Mouse (Mus musculus) adrenal gland (tissue): ENCODE results near the gene Osbpl8.
"Not testable (repeated sequence)": the region's sequence is repeated elsewhere in the genome, so short reads cannot be mapped to it uniquely, and the experiment has no call there.

Experiments used
- intact Hi-C: fragments of 180-260 bp; cut with DNase I; formaldehyde crosslinking; loops from one replicate; pipeline ENCODE4 v1.15.1; 2025

The Osbpl8 gene

DNA sequence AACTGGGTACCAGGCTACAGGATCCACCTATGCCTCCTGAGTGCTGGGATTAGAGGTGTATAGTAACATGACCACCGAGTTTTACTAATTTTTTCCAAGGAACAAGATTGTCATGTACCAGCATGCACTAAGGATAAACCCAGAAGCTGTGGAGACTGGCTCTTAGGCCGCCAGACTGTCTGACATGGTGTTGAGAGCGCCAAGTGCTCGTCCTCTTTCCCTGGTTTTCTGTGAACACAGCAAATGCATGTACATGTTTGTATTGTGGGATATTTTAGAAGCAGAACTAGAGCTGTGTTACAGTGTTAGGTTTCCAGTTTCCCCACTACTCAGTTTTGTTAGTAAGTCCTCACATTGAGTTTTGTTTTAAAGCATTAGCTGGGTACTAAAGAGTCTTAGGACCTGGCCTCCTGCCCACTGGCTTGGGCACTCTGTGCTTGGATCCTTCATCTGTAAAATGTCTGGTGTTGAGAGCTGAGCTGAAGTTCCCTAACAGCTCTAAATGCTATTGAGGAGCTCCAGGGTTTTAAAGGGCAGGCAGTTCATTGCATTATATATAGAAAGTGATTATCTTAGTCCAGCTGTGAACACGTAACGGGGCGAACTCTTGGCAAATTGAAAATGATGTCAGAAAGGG, 19.2 kb downstream of the Osbpl8 start:
- intact Hi-C loops: no loop called here

- intact Hi-C loops: no loop called here
Measured at GRCm38 (mm10) chr10:111185574-111186269, 21.2 kb downstream of the Osbpl8 start.

- intact Hi-C loops: no loop called here
Measured at GRCm38 (mm10) chr10:111189022-111189555, 24.5 kb downstream of the Osbpl8 start.

GRCm38 (mm10) chr10:111190110-111190795, 25.7 kb downstream of the Osbpl8 start:
- intact Hi-C loops: no loop called here

GRCm38 (mm10) chr10:111193536-111193935, 29.0 kb downstream of the Osbpl8 start:
- intact Hi-C loops: no loop called here

GRCm38 (mm10) chr10:111196191-111196590, 31.6 kb downstream of the Osbpl8 start:
- intact Hi-C loops: no loop called here

- intact Hi-C loops: not testable (repeated sequence)
Measured at GRCm38 (mm10) chr10:111198705-111199104, 34.2 kb downstream of the Osbpl8 start.

- intact Hi-C loops: no loop called here
Measured at GRCm38 (mm10) chr10:111201120-111201519, 36.6 kb downstream of the Osbpl8 start.

DNA sequence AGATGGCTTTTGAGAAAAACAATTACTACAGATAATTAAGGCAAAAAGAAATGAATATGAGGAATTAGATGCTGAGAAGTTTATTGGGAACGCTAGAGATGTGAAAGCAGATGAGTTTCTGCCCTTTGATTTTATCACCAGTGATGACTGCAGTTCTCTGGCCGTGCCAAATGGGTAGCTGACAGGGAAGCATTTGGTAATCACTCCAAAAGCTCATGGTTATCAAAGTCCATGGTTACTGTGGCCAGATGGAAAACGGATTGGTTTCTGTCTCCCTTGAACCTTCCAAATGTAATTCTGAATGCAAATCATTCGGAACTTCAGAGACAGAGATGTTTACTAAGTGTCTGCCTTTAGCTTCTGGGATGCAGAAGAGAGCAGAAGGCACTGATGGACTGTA, 37.1 kb downstream of the Osbpl8 start:
- intact Hi-C loops: no loop called here

- intact Hi-C loops: no loop called here
Measured at GRCm38 (mm10) chr10:111204089-111204488, 39.5 kb downstream of the Osbpl8 start.

DNA sequence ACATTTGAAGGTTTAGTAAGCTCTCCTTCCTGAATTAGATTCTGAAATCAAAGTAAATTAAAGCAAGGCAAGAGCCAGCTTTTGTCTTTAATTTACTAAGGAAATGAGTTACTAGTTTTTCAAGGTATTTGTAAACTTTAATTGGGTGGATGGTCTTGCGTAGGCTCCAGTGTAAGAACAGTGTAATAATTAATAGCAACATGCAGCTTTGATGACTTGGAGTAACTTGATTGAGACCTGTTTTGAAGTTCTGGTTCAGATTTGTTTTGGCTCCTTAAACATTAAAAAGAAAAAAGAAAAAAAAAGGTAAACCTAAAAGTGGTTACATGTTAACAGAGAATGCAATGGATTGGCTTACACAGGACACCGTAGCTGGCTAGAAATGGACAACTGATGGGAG, 40.9 kb downstream of the Osbpl8 start:
- intact Hi-C loops: no loop called here

GRCm38 (mm10) chr10:111207386-111207785, 42.8 kb downstream of the Osbpl8 start:
- intact Hi-C loops: no loop called here

- intact Hi-C loops: no loop called here
Measured at GRCm38 (mm10) chr10:111214084-111214483, 49.5 kb downstream of the Osbpl8 start.

DNA sequence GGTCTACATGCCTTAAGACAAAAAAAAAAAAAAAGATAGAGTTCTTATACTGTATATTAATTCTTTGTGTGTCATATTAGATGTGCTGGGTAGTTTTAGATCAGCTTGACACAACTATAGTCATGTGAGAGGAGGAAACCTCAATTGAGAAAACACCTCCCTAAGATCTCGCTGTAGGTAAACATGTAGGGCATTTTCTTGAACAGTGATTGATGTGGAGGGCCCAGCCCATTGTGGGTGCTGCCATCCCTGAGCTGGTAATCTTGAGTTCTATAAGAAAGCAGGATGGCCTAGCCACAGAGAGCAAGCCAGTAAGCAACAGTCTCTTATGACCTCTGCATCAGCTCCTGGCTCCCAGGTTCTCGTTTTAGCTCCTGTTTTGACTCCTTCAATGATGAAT, 50.1 kb downstream of the Osbpl8 start:
- intact Hi-C loops: no loop called here

GRCm38 (mm10) chr10:111215572-111215971, 51.0 kb downstream of the Osbpl8 start:
- intact Hi-C loops: no loop called here

DNA sequence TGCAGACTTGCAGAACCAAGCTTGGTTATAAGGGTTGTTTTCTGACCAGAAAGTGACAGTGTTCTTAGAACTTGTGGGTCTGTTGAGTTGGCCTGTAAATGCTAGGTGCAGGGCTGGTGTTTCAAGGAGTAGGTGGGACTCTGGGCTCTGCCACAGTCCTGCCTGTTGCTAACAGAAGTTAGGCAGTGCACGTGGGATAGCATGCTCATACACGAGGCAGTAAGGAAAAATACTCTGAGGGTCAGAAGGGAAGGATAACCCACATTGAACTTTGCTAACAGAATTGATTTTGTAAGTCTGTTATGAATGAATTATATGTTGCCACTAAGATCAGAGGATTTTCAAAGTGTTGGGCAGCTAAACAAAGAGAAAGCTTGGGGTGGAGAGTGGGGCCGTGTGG, 51.6 kb downstream of the Osbpl8 start:
- intact Hi-C loops: no loop called here

- intact Hi-C loops: loop anchor here (5.0 to 10.0 kb wide), 2 partner anchors 262 to 735 kb away; no protein-coding TSS in a partner anchor
Measured at GRCm38 (mm10) chr10:111222535-111222934, 58.0 kb downstream of the Osbpl8 start.

DNA sequence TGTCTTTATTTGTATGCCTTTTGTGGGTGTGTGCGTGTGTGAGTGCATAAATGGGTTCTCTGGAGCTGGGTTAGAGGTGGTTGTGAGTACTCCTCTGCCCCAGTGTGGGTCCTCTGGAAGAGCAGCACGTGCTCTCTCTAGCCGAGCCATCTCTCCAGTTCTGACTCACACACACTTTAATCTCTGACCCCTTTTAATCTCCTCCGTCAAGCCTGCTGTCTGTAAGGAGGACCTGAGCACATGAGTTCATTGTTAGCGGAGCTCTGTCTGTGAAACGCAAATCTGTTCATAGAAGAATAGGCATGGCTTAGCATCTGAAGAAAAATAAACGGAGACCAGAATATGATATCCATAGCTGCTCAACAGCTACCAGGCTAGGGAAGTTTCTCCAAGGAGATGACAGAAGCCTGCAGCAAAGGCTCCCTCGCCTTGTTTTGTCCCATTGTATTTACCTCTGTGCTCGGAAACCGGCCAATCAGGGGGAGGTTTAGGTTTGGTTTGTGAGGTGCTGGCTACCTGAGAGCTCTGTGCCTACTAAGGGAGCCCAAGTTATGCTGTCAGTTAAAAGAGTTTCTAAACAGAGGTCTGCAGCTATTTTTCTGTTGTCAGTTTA, 58.8 kb downstream of the Osbpl8 start:
- intact Hi-C loops: loop anchor here (5.0 to 10.0 kb wide), 2 partner anchors 261 to 734 kb away; no protein-coding TSS in a partner anchor

DNA sequence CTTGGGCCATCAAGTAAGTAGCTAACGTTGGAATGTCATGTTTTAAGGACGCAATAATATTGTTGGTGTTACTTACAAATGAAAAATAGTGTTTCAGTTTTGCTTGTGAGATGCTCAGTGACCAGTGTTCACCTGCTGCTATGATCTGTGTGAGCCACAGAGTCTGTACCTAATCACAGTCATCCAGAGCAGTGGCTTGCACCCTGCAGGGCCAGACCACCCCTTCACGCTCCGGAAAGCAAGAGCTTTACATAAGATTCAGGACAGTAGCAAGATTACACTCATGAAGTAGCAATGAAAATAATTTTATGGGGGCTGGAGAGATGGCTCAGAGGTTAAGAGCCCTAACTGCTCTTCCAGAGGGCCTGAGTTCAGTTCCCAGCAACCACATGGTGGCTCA, 60.1 kb downstream of the Osbpl8 start:
- intact Hi-C loops: loop anchor here (5.0 to 10.0 kb wide), 3 partner anchors 53 to 733 kb away; no protein-coding TSS in a partner anchor

DNA sequence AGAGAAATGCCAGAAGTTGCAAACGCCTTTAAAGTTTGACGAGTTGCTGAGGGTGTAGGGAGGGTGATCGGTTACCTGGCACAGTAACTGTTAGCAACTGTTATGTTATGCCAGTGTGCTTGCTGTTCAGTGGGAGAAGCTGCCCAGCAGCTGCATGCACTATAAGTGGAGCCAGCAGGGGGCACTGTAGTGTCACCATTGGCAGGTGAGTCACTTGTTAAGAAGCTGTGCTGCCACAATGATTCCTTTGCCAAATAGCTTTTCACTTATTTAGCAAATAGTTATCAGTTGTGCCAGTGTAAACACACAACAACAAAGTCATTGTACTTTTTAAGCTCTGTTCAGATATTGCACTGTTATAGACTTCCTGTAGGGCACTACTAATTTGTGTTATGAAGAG, 62.0 kb downstream of the Osbpl8 start:
- intact Hi-C loops: loop anchor here (5.0 to 10.0 kb wide), 2 partner anchors 51 to 258 kb away; no protein-coding TSS in a partner anchor

DNA sequence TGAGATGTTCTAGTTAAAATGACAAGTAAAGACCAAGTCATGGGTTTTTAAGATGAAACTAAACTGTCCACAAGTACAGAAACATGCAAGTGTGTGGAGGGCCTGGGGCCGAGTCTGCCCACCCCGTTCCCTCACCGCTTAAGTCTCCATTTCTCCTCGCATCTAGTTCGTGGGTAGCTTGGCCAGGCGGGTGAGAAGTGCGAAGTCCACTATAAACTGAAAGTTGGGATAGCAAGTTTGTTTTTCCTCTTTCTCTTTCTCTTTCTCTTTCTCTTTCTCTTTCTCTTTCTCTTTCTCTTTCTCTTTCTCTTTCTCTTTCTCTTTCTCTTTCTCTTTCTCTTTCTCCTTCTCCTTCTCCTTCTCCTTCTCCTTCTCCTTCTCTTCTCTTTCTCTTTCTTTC, 67.7 kb downstream of the Osbpl8 start:
- intact Hi-C loops: not testable (repeated sequence)
